Mouse (Mus musculus) kidney, adult 2 months (tissue): ENCODE results near the gene Scgb2b3. TPM values are rescaled to one million over a fixed set of nuclear protein-coding genes. Genes with fewer than 3 reads are reported as not detected.

Experiments used
- DNase-seq: peaks from one replicate; pipeline ENCODE4 v3.0.0; 2021
- H3K27ac ChIP-seq: fragments of 200-500 bp; 2 replicates; pipeline ENCODE4 v1.5.1; 2012; ENCODE audit warnings: low read depth, low read length, control low read depth, inconsistent platforms; ENCODE audit not compliant: insufficient read depth
- H3K27me3 ChIP-seq: fragments of 200-500 bp; replicated peaks from 2 replicates; pipeline ENCODE4 v1.6.1; 2012; ENCODE audit warnings: mild to moderate bottlenecking, moderate library complexity, low read length, inconsistent platforms; ENCODE audit not compliant: control insufficient read depth, insufficient read depth
- H3K36me3 ChIP-seq: fragments of 200-500 bp; 2 replicates; pipeline ENCODE4 v1.6.1; 2012; ENCODE audit warnings: mild to moderate bottlenecking, moderate library complexity, low read length, inconsistent platforms; ENCODE audit not compliant: control insufficient read depth, insufficient read depth
- H3K4me1 ChIP-seq: fragments of 200-500 bp; 2 replicates; pipeline ENCODE4 v1.6.1; 2011; ENCODE audit warnings: low read length; ENCODE audit not compliant: control insufficient read depth, insufficient read depth
- H3K4me3 ChIP-seq: fragments of 200-500 bp; 2 replicates; pipeline ENCODE4 v1.5.1; 2011; ENCODE audit warnings: mild to moderate bottlenecking, low read depth, low read length, control low read depth; ENCODE audit not compliant: insufficient read depth
- CTCF ChIP-seq: fragments of 200-500 bp; conservative IDR thresholded peaks from 2 replicates; pipeline ENCODE4 v1.5.1; 2011; ENCODE audit warnings: low read depth, mild to moderate bottlenecking, control low read depth, low read length, moderate library complexity, mixed read lengths; ENCODE audit not compliant: insufficient read depth, insufficient read length
- POLR2A ChIP-seq: fragments of 200-500 bp; IDR thresholded peaks from one replicate; pipeline ENCODE4 v1.6.1; 2011; ENCODE audit warnings: low read depth, low read length, control low read depth
- WGBS: fragments of 180-500 bp; shearing (Covaris S2); methylation state at CpG from one replicate; pipeline ENCODE4 v1.1.7; 2018; 5-methylcytosine and 5-hydroxymethylcytosine counted together
- polyA plus RNA-seq: library from polyadenylated mRNA; depleted of rRNA; stranded (reverse); fragments of >200 nt; gene quantifications from 2 replicates; pipeline ENCODE4 v1.2.3, GENCODE M21; 2012; rRNA removed

Scgb2b3 gene
- polyA plus RNA-seq: not detected in 2 replicates

GRCm38 (mm10) chr7:31362022-31362560, at the start of gene Scgb2b3:
Gene Scgb2b3, minus strand, starts transcription at chr7:31362072.
- WGBS: 69% methylated on average over 4 of the region's 4 CpGs
- TF ChIP-seq CTCF (no peak), POLR2A (no peak)

GRCm38 (mm10) chr7:31375292-31375691, 13.4 kb upstream of the Scgb2b3 start, which contains the start of gene Scgb1b3:
Gene Scgb1b3, plus strand, starts transcription at chr7:31375592.
- no peaks in the 10 kb centered on the region for H3K4me1 ChIP-seq
- H3K27ac ChIP-seq: no peak within 1 kb of the TSS
- H3K27me3 ChIP-seq: no peaks in the 10 kb centered on the region
- no peak within 1 kb of the TSS for H3K4me3 ChIP-seq
- 71% methylated on average over 3 of the region's 3 CpGs for WGBS
- DNase-seq: no peak
- no peaks in the 10 kb centered on the region for H3K36me3 ChIP-seq
- TF ChIP-seq CTCF (no peak), POLR2A (no peak)

More at GRCm38 (mm10) chr7:31362022-31362560, at the start of gene Scgb2b3:
- H3K4me1 ChIP-seq: no peaks in the 10 kb centered on the region
- no peak for DNase-seq
- H3K27me3 ChIP-seq: no peaks in the 10 kb centered on the region
- no peaks in the 10 kb centered on the region for H3K36me3 ChIP-seq
- no peak within 1 kb of the TSS for H3K4me3 ChIP-seq
- H3K27ac ChIP-seq: no peak within 1 kb of the TSS

Other genes with a start within 250 kb of the Scgb2b3 start
- gene Hpn, start 246.8 kb downstream of the Scgb2b3 start, polyA plus RNA-seq: 626 and 739 TPM in 2 replicates
- 25.1 and 27.9 TPM in 2 replicates for gene Scn1b, start 235.1 kb downstream of the Scgb2b3 start, polyA plus RNA-seq
- gene Gramd1a, start 206.2 kb downstream of the Scgb2b3 start, polyA plus RNA-seq: 53.8 and 57.1 TPM in 2 replicates
- not detected in 2 replicates for gene Scgb2b2, start 71.6 kb downstream of the Scgb2b3 start, polyA plus RNA-seq
- not detected in 2 replicates for gene Scgb1b2, start 70.3 kb downstream of the Scgb2b3 start, polyA plus RNA-seq
- not detected in 2 replicates for gene Scgb1b3, start 13.5 kb upstream of the Scgb2b3 start, polyA plus RNA-seq